Mouse (Mus musculus) cerebellum, postnatal 4 days (tissue): ENCODE results near the gene Rev1.
"Not testable (repeated sequence)": the region's sequence is repeated elsewhere in the genome, so short reads cannot be mapped to it uniquely, and the experiment has no call there.

Source experiments
- DNase-seq, 2 experiments: peaks; one replicate each; pipeline ENCODE4 v3.0.0; 2022; ENCODE audit warnings: low spot score in 2 of 2, mixed read lengths in 1 of 2

Rev1 gene

DNA sequence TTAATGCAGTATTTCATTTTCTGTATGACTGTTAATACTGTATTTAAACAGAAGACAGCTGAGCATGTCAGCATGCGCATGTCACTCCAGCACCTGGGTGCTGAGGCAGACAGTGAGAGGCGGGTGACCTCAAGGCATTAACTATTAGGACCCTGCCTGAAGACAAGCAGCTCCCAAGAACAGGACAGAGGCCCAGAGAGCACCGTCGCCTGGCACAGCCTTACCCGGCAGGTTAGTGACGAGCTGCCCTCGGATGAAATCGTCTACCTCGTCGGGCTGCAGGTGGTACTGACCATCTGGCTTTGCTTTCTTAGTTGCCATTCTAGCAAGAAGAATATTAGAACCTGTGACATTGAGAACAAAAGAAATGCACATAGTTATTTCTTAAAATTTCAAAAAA, 62.3 kb downstream of the Rev1 start:
- DNase-seq = no peak

DNA sequence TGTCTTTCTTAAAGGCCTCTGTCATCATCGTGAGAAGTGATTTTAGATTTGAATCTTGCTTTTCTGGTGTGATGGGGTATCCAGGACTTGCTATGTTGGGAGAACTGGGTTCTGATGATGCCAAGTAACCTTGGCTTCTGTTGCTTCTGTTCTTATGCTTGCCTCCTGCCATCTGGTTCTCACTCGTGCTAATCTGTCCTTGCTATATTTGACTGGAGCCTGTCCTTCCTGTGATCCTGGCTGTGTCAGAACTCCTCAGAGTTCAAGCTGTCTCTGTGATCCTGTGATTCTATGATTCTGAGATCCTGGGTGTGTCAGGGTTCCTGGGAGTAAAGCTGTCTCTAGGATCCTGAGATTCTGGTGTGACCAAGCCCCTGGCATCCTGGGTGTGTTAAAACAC, 67.4 kb downstream of the Rev1 start:
- DNase-seq = not testable (repeated sequence)

DNA sequence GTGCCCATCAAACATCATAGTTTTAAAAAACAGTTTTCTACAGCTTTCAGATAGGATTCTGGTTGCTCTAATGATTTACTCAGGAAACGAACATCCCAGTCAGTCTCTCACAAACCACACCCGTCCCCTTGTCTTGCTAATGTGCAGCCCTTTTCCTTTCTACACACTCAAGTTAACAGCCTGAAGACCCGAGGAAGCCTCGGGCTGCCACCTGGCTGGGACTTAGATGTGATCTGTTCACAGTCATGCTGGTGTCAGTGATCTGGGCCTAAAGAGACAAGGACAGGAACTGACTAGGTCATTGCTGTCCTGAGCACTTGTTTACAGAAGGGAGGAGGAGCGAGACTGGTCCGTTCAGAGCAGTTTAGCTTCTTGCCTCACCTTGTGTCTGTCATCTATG, 71.2 kb downstream of the Rev1 start:
- DNase-seq = no peak

- no peak for DNase-seq
These were observed 74.4 kb downstream of the Rev1 start for GRCm38 (mm10) chr1:38055176-38055575.

GRCm38 (mm10) chr1:38049562-38049961, 80.0 kb downstream of the Rev1 start:
- no peak for DNase-seq

DNA sequence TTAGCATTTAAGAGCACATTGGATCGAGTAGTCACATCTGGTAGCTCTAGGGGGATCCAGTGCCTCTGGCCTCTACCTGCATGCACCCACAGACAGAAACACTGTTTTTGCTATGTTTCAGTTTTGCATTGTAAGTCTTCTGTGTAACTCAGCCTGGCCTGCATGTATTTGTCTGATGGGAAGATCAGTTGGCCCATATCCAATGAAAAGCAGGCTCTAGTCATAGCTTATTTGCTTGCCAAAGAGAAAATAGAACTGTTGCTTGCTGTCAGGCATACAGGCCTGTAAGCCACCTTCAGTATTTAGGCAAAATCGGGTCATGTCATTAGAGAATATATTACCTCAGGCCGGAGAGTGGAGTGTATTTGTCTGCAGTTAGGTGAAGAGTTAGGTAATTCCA, 81.5 kb downstream of the Rev1 start:
- no peak for DNase-seq

GRCm38 (mm10) chr1:38038898-38039297, 90.7 kb downstream of the Rev1 start:
- no peak for DNase-seq

DNA sequence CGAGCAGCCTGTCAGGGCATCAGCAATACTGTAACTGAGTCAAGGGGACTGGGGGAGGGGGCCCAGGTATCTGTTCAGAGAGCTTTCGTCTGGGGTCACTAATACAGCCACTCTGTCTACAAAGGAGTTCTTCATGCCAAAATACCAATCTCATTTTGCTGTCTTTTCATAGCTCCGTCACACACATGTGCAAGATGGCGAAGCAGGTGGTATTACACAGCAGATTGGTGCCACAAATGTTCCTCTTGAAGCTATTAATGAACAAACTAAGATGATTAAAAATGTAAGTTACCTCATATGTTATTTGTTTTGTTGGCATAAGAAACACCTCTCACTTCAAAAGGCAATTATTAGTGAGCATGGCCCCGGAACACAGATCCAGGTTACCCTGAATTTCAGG, 92.2 kb downstream of the Rev1 start:
- DNase-seq = no peak

DNA sequence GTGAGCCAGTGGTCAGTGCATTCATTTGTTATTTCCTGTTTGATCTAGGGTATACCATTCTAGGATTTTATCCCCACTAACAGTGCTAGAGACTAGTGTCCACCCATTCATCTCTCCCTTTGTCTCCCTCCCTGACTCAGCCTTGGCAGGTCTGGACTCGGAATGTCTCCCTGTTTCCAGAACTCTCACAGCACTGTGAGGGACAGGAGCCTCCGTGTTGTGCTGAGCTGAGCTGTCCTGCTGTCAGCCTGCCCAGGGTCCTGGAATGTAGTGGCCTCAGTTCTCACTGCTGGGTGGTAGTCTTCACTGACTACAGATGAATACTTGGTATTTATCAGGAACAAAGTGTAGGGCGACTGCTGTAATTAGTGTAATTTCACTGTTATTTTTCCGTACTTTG, 94.1 kb downstream of the Rev1 start:
- no peak for DNase-seq

GRCm38 (mm10) chr1:38031391-38031790, 98.2 kb downstream of the Rev1 start:
- no peak for DNase-seq

DNA sequence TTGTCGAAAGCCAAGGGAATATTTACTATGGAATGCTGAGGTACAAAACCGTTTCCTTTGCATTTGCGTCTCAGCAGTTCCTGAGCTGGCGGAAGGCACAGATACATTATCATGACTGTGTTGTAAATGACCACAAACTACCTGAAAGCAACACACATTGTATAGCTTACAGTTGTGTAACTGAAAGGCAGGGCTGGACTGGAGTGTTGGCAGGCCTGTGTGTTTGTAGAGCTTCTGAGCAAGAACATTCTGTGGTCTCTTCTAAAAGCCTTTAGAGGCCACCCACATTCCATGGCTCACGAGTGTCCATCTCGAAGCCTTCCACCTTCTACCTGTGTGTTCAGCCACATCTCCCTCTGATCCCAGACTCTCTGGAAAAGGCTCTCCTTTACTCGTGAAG, 102.3 kb downstream of the Rev1 start:
- DNase-seq = no peak

DNA sequence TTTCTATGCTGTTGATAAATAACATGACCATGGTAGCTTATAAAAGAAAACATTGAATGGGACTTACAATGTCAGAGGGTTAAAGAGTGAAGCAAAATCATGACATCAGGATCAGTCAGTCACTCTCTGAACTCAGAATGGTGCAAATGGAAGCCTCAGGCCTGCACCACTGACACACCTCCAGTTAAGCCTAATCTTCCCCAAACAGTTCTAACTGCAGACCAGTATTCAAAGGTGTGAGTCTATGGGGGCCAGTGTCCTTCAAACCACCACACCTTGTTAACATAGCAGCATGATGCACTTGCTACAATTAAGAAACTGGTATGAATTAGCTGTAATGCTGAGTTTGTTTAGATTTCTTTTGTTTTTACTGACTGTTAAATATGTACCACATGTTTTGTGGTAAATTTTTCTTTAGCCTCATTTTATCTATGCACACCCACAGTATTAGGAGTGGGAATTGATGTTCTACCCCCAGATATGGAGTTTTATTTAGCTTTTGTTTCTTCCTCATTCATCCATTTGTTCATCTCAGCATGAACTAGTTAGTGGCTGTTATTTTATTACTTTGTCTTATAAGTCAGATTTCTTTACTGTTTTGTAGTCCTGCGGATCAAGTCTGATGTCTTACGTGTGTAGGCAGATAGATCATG, 114.9 kb downstream of the Rev1 start:
- DNase-seq = no peak

- no peak for DNase-seq
These were observed 117.1 kb downstream of the Rev1 start for GRCm38 (mm10) chr1:38012509-38012908.

DNA sequence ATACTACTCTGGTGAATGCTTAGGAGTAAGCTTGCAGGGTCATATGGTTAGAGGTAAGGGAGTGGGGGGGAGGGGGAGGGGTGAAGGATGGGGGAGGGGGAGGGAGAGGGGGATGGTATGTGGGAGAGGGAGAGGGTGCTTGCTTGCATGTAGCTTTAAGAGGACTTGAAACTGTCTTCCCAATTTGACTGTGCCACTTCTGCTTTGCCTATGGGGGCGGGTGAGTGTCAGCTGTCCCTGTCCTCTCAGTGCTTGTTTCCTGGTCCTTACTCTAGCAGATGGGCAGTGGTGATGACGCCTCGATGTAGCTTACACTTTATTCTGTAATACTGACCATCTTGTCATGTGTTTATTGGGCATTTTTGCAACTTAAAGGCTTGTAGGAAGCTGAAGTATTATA, 117.5 kb downstream of the Rev1 start:
- DNase-seq = no peak

- no peak for DNase-seq
These were observed 118.0 kb downstream of the Rev1 start for GRCm38 (mm10) chr1:38011647-38012046.

- no peak for DNase-seq
These were observed 122.9 kb downstream of the Rev1 start for GRCm38 (mm10) chr1:38006741-38007140.

DNA sequence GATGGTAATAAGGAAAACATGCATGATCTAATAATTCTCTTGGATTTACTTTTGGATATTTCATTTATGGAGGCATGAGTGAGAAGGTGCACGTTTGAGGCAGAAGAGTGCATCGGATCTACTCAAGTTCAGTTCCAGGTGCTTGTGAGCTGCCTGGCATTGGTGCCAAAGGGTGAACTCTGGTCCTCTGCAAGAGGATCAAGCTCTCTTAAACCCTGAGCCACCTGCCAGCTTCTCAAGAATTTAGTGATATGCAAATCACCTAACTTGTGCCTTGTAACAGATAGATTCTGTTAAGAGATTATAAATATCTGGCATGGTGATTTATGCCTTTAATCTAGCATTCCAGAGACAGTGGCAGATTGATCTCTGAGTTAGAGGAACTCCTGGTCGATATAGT, 126.6 kb downstream of the Rev1 start:
- no peak for DNase-seq
